Mouse (Mus musculus): ENCODE data around the gene Cblb. TPM values are rescaled to one million over a fixed set of nuclear protein-coding genes. Genes with fewer than 3 reads are reported as not detected.

Gene Cblb
- polyA plus RNA-seq, 1 experiment from 2014 or later = 8.7 TPM

DNA sequence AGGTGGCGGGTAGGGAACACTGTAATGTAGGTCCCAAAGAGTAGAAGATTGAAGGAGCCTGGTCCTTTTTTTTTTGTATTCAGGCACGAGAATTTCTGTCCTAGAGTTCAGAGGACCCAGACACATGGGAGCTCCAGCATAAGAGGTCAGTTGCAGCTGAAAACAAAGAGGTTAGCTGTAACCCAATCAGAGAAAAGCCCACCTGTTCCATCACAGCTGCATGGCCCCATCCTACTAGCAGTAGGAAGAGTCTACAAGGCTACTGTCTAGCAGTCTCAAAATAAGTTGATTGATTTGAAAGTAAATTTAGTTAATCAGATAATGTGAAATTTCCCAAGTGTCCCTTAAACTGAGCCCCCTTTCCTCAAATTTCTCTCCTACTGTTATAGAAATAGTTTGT is 40.3 kb downstream of the Cblb start:
- ATAC-seq = no peak
- peak overlapping the region; percentile 45; the same call in 1 of the 2 replicates for H3K27ac ChIP-seq (ENCODE audit: low read length)
- 60% methylated on average over 2 of the region's 2 CpGs for WGBS

GRCm38 (mm10) chr16:52071766-52072209 is 40.8 kb downstream of the Cblb start:
- Histone ChIP-seq H3K4me2 (replicated peaks; ENCODE audit: low read depth, low read length) (no peak overlapping the region), H3K27me3 (replicated peaks; ENCODE audit: insufficient read depth, low read length) (no peaks in the 10 kb centered on the region), H3K9me3 (ENCODE audit: low read length) (no peaks in the 10 kb centered on the region), H3K4me3 (ENCODE audit: low read depth, low read length) (no peak overlapping the region), H3K27ac (ENCODE audit: low read length) (peak overlapping the region; percentile 45), H3K36me3 (ENCODE audit: insufficient read depth, low read length) (no peaks in the 10 kb centered on the region), H3K9ac (replicated peaks; ENCODE audit: low read depth) (no peak overlapping the region), H3K4me1 (ENCODE audit: insufficient read depth, low read depth, low read length) (peaks cover 9% of the 10 kb centered on the region; the same call in 1 of the 2 replicates)
- WGBS = 30% methylated on average over 6 of the region's 6 CpGs
- DNase-seq (ENCODE audit: low spot score) (peak; percentile 79), ATAC-seq (peak; percentile 79)
- no peak for TF ChIP-seq CTCF (IDR thresholded peaks at IDR 0.05)
- peak; percentile 76 for TF ChIP-seq EP300 (IDR thresholded peaks at IDR 0.05)

More for the DNA sequence above, 40.3 kb downstream of the Cblb start:
- H3K4me2 ChIP-seq (replicated peaks; ENCODE audit: low read depth, low read length) = no peak overlapping the region
- H3K9me3 ChIP-seq (ENCODE audit: low read length) = no peaks in the 10 kb centered on the region
- H3K9ac ChIP-seq (replicated peaks; ENCODE audit: low read depth) = no peak overlapping the region
- TF ChIP-seq CTCF (IDR thresholded peaks at IDR 0.05) (no peak), EP300 (IDR thresholded peaks at IDR 0.05) (no peak)
- H3K4me3 ChIP-seq (ENCODE audit: low read depth, low read length) = no peak overlapping the region
- H3K4me1 ChIP-seq (ENCODE audit: insufficient read depth, low read depth, low read length) = peaks cover 9% of the 10 kb centered on the region; the same call in 1 of the 2 replicates
- DNase-seq (ENCODE audit: low spot score) = no peak
- H3K27me3 ChIP-seq (replicated peaks; ENCODE audit: insufficient read depth, low read length) = no peaks in the 10 kb centered on the region
- H3K36me3 ChIP-seq (ENCODE audit: insufficient read depth, low read length) = no peaks in the 10 kb centered on the region

DNA sequence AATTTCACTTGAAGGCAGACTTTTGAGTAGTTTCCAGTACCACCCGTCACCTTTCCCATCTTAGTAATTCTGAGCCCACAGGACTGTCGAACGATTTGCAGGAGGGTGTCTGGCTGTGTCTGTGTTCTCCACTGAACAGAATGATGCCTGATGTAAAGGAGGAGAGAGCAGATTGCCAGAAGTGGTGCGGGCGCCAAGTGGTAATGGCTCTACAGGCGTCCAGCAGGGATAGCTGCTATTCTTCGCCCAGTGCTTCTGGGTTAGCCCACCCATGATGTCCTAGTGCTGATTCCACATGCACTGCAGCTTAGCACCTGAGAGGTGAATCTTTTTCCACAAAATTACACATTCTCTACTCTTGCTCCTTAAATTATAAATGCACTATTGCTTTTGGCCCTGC is 45.6 kb downstream of the Cblb start:
- Histone ChIP-seq H3K4me2 (replicated peaks; ENCODE audit: low read depth, low read length) (no peak overlapping the region), H3K27ac (ENCODE audit: low read length) (no peak overlapping the region), H3K9me3 (ENCODE audit: low read length) (no peaks in the 10 kb centered on the region), H3K4me1 (ENCODE audit: insufficient read depth, low read depth, low read length) (peaks cover 12% of the 10 kb centered on the region; the same call in 1 of the 2 replicates), H3K27me3 (replicated peaks; ENCODE audit: insufficient read depth, low read length) (no peaks in the 10 kb centered on the region), H3K9ac (replicated peaks; ENCODE audit: low read depth) (no peak overlapping the region), H3K36me3 (ENCODE audit: insufficient read depth, low read length) (no peaks in the 10 kb centered on the region), H3K4me3 (ENCODE audit: low read depth, low read length) (no peak overlapping the region)
- DNase-seq (ENCODE audit: low spot score) (no peak), ATAC-seq (no peak)
- TF ChIP-seq CTCF (IDR thresholded peaks at IDR 0.05) = no peak
- TF ChIP-seq EP300 (IDR thresholded peaks at IDR 0.05) = no peak
- WGBS = 93% methylated on average over 7 of the region's 7 CpGs

DNA sequence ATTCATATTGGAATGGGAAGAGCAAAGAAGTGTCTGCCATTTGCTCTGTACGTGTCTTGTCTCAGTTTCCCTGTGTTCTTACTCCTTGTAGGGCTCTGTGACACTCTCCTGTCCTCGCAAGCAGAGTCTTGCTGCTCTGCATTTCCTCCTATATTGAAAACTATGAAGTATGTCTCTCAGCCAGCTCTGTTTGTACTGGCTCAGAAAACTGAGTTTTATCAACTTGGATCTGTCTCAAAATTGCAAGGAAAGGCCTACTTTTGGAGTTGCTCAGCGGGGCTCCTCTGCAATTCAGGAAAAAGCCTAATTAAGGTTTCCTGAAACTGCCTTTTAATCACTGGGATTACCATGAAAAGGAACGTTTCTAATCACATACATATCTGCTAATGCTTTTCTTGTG is 46.9 kb downstream of the Cblb start:
- no peak for DNase-seq (ENCODE audit: low spot score)
- Histone ChIP-seq H3K4me2 (replicated peaks; ENCODE audit: low read depth, low read length) (no peak overlapping the region), H3K27me3 (replicated peaks; ENCODE audit: insufficient read depth, low read length) (no peaks in the 10 kb centered on the region), H3K27ac (ENCODE audit: low read length) (no peak overlapping the region), H3K4me1 (ENCODE audit: insufficient read depth, low read depth, low read length) (peaks cover 16% of the 10 kb centered on the region; the same call in 1 of the 2 replicates), H3K4me3 (ENCODE audit: low read depth, low read length) (no peak overlapping the region), H3K36me3 (ENCODE audit: insufficient read depth, low read length) (no peaks in the 10 kb centered on the region), H3K9ac (replicated peaks; ENCODE audit: low read depth) (no peak overlapping the region), H3K9me3 (ENCODE audit: low read length) (no peaks in the 10 kb centered on the region)
- TF ChIP-seq EP300 (IDR thresholded peaks at IDR 0.05) (no peak), CTCF (IDR thresholded peaks at IDR 0.05) (no peak)
- 38% methylated on average over 4 of the region's 4 CpGs for WGBS
- ATAC-seq = no peak

DNA sequence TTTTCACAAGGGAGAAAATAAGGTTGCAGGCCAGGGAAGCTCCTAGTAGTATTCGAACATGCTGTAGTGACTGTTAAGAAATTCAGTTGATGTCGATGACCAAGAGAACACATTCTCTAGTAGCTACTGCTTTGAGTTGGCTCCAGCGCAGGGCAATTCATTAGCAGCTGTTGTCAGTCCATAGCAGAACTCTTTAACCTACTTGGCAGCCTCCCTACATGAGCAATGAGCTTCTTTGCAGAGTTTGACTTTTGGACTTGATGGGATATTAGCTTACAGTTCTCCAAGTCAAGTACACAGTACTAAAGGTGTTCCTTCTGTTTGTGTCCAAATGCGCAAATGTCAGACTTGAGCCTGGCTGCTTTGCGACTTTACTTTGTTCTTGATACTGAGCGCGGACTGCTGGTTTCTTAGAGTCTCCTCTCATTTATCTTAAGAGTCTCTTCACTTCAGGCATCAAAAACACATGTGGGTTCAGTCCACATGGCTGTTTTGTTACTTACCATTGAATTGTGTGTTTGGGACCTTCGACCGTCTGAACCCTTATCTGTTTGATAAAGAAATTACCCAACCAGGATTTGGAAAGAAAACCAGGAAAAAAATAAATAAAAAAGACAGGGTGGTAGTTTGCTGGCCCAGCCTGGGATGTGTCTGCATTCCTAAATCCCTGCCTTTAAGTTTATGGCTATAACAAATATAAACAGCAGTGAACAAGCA is 47.9 kb downstream of the Cblb start:
- peak overlapping the region; percentile 5 for H3K27ac ChIP-seq (ENCODE audit: low read length)
- H3K9ac ChIP-seq (replicated peaks; ENCODE audit: low read depth) = no peak overlapping the region
- no peaks in the 10 kb centered on the region for H3K36me3 ChIP-seq (ENCODE audit: insufficient read depth, low read length)
- peaks cover 16% of the 10 kb centered on the region; the same call in 1 of the 2 replicates for H3K4me1 ChIP-seq (ENCODE audit: insufficient read depth, low read depth, low read length)
- ATAC-seq (peak; percentile 82), DNase-seq (ENCODE audit: low spot score) (peak; percentile 84)
- H3K4me2 ChIP-seq (replicated peaks; ENCODE audit: low read depth, low read length) = no peak overlapping the region
- no peaks in the 10 kb centered on the region for H3K27me3 ChIP-seq (replicated peaks; ENCODE audit: insufficient read depth, low read length)
- 35% methylated on average over 9 of the region's 9 CpGs for WGBS
- TF ChIP-seq EP300 (IDR thresholded peaks at IDR 0.05) = peak; percentile 16
- TF ChIP-seq CTCF (IDR thresholded peaks at IDR 0.05) = no peak
- H3K9me3 ChIP-seq (ENCODE audit: low read length) = no peaks in the 10 kb centered on the region
- no peak overlapping the region for H3K4me3 ChIP-seq (ENCODE audit: low read depth, low read length)

- no peak for ATAC-seq
These were observed 48.4 kb downstream of the Cblb start for GRCm38 (mm10) chr16:52079475-52079823.

More at GRCm38 (mm10) chr16:52079475-52079823, 48.4 kb downstream of the Cblb start:
- H3K4me2 ChIP-seq (replicated peaks; ENCODE audit: low read depth, low read length) = no peak overlapping the region
- no peaks in the 10 kb centered on the region for H3K27me3 ChIP-seq (replicated peaks; ENCODE audit: insufficient read depth, low read length)
- TF ChIP-seq CTCF (IDR thresholded peaks at IDR 0.05) = no peak
- TF ChIP-seq EP300 (IDR thresholded peaks at IDR 0.05) = no peak
- peak overlapping the region; percentile 5; the same call in 1 of the 2 replicates for H3K27ac ChIP-seq (ENCODE audit: low read length)
- peaks cover 16% of the 10 kb centered on the region; the same call in 1 of the 2 replicates for H3K4me1 ChIP-seq (ENCODE audit: insufficient read depth, low read depth, low read length)
- DNase-seq (ENCODE audit: low spot score) = no peak
- 76% methylated on average over 8 of the region's 8 CpGs for WGBS
- H3K9me3 ChIP-seq (ENCODE audit: low read length) = no peaks in the 10 kb centered on the region
- no peak overlapping the region for H3K9ac ChIP-seq (replicated peaks; ENCODE audit: low read depth)
- H3K4me3 ChIP-seq (ENCODE audit: low read depth, low read length) = no peak overlapping the region
- no peaks in the 10 kb centered on the region for H3K36me3 ChIP-seq (ENCODE audit: insufficient read depth, low read length)
